ENCODE assay signal across 17 mouse cellular contexts in genomic region chrX:162380730-162381129, GRCm38 (mm10).
DNase-seq lines count a peak whose midpoint lies in the region.
"Had no signal": no experiment of that assay in that cellular context is flagged by ENCODE, and none has a peak within 500 bp of the region (broad histone marks: within the 10 kb centered on the region; RNA-seq: fewer than 3 reads in every experiment).

No protein-coding gene starts in this region.

- intact Hi-C loops in left cerebral cortex, postnatal 14 days (cut with DNase I): no loop called here
- intact Hi-C loops in left cerebral cortex, postnatal 4 days (cut with DNase I): no loop called here

- peak; percentile 8 to 9 for DNase-seq in left cerebral cortex, postnatal 14 days (ENCODE audit: low spot score in 2 of 2)
- no peak for DNase-seq in left cerebral cortex, postnatal 4 days
- peak; percentile 37 for DNase-seq in brain, adult 2 months (ENCODE audit: low read depth, low spot score)
- DNase-seq in right cerebral cortex, adult 2 months (ENCODE audit: low spot score in 2 of 2): peak; percentile 11
- peak; percentile 1 for DNase-seq in right cerebral cortex, postnatal 4 days
- no peak for DNase-seq in heart, adult 9 months (ENCODE audit: low spot score in 2 of 2)
- no peak for DNase-seq in spleen, postnatal 14 days (ENCODE audit: low spot score in 2 of 2)
- DNase-seq: adrenal gland, adult 8-10 months; adrenal gland, postnatal 25 days; cerebellum, adult 11 months; cerebellum, adult 2 months; cerebellum, adult 9-11 months; cerebellum, postnatal 25 days; forebrain, postnatal 0 days; gastrocnemius, postnatal 10 days; gastrocnemius, postnatal 36 days; heart, adult 2 months had no signal

Comparison
In these comparisons a context has a peak if more than half of its experiments do, and no peak if none do; other contexts are left out.
1. DNase-seq: peak in left cerebral cortex, postnatal 14 days (2 of 2), brain, adult 2 months (single experiment), right cerebral cortex, adult 2 months (2 of 2) and right cerebral cortex, postnatal 4 days (single experiment); none in left cerebral cortex, postnatal 4 days (single experiment), heart, adult 9 months (0 of 2) and spleen, postnatal 14 days (0 of 2).